Mouse (Mus musculus): ENCODE measurements around the gene Gm49510.
"Not testable (repeated sequence)": the region's sequence is repeated elsewhere in the genome, so short reads cannot be mapped to it uniquely, and the experiment has no call there.

DNA sequence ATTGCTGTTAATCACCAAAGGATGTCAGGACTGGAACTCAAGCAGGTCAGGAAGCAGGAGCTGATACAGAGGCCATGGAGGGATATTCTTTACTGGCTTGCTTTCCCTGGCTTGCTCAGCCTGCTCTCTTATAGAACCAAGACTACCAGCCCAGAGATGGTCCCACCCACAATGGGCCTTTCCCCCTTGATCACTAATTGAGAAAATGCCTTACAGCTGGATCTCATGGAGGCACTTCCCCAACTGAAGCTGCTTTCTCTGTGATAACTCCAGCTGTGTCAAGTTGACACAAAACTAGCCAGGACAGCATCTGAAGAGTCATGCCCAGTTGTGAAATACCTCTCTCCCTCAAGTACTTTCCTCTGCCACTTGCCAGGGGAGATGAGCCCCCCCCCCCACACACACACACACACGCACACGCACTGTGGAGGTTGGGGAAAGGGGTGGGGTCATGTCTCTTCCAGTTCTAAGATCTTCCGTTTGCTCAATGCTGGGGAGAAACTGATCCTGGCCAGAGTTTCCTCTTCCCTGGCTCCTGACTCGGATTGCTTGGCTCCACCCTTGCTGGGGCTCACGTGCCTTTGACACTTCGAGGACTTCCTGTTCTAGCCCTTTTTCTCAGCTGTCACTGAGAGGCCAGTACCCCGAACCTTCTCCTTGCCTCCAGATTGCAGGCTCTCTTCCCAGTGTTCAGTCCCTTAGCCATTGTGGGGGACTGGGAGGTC lies 20.5 kb upstream of the Gm49510 start:
- not testable (repeated sequence) for TF ChIP-seq GATA1 (IDR thresholded peaks at IDR 0.05; ENCODE audit: borderline replicate concordance, low read length); FLI1 (IDR thresholded peaks at IDR 0.05; ENCODE audit: low read length)
